Mouse (Mus musculus) forebrain, embryonic 14.5 days (tissue): ENCODE data around the gene Xbp1. TPM values are rescaled to one million over a fixed set of nuclear protein-coding genes. Genes with fewer than 3 reads are reported as not detected.

ENCODE experiments used
- ATAC-seq: fragments of 200-750 bp; cut with Nextera tagmentation; 2 replicates; pipeline ENCODE4 v1.8.0; 2017; ENCODE audit warnings: mild to moderate bottlenecking, moderate library complexity
- DNase-seq: peaks from one replicate; pipeline ENCODE4 v3.0.0-alpha.2; 2015; ENCODE audit warnings: low spot score
- H3K27ac ChIP-seq: fragments of 300-500 bp; sonication (generic); 2 replicates; pipeline ENCODE4 v1.5.1; 2014; ENCODE audit warnings: low read depth, mild to moderate bottlenecking, control low read depth, low read length, moderate library complexity
- H3K27me3 ChIP-seq: fragments of 300-500 bp; sonication (generic); replicated peaks from 2 replicates; pipeline ENCODE4 v1.6.1; 2014; ENCODE audit warnings: low read length, control low read depth, mixed read lengths; ENCODE audit not compliant: control insufficient read depth, insufficient read depth
- H3K36me3 ChIP-seq: fragments of 300-500 bp; sonication (generic); 2 replicates; pipeline ENCODE4 v1.6.1; 2014; ENCODE audit warnings: low read length, control low read depth; ENCODE audit not compliant: control insufficient read depth, insufficient read depth
- H3K4me1 ChIP-seq: fragments of 300-500 bp; sonication (generic); 2 replicates; pipeline ENCODE4 v1.6.1; 2014; ENCODE audit warnings: antibody characterized with exemption, low read length, control low read depth; ENCODE audit not compliant: control insufficient read depth, insufficient read depth
- H3K4me2 ChIP-seq: fragments of 300-500 bp; sonication (generic); 2 replicates; pipeline ENCODE4 v1.6.1; 2014; ENCODE audit warnings: mild to moderate bottlenecking, control low read depth, low read length
- H3K4me3 ChIP-seq: fragments of 300-500 bp; sonication (generic); 2 replicates; pipeline ENCODE4 v1.5.1; 2014; ENCODE audit warnings: low read depth, low read length, control low read depth
- H3K9ac ChIP-seq: fragments of 300-500 bp; sonication (generic); 2 replicates; pipeline ENCODE4 v1.6.1; 2014; ENCODE audit warnings: mild to moderate bottlenecking, low read length, control low read depth, moderate library complexity
- H3K9me3 ChIP-seq: fragments of 300-500 bp; sonication (generic); replicated peaks from 2 replicates; pipeline ENCODE4 v1.6.1; 2016; ENCODE audit warnings: low read length, control low read depth, mixed read lengths; ENCODE audit not compliant: control insufficient read depth
- WGBS: fragments of 180-500 bp; shearing (Covaris S2); extraction: QIAGEN DNeasy Blood & Tissue Kit; methylation state at CpG from one replicate; pipeline ENCODE4 v1.1.7; 2014; 5-methylcytosine and 5-hydroxymethylcytosine counted together
- polyA plus RNA-seq: library from polyadenylated mRNA; unstranded; fragments of >200 nt; fragmentation: Nextera tagmentation; extraction: Ambion mirVana; gene quantifications from 2 replicates; pipeline ENCODE4 v1.2.1, GENCODE M21; 2014

Gene Xbp1
- polyA plus RNA-seq, 1 experiment from 2014 or later, result 124 TPM

DNA sequence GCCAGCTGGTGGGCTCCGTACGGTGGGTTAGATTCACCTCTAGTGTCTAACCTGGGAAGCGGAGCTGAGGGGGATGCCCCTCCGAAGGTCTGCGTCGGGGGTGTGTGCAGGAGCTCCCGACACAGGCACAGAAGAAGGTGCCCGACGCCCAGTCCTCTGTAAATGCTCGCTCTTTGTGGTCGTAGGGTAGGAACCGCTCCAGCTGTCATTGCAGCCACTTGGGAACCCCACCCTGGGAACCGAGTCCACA, 732 bp downstream of the Xbp1 start:
- DNase-seq (no peak), ATAC-seq (no peak; the same call in 1 of the 2 replicates)
- WGBS, result 0% methylated on average over 13 of the region's 13 CpGs
- Histone ChIP-seq H3K4me1 (peaks cover 5% of the 10 kb centered on the region), H3K9me3 (no peaks in the 10 kb centered on the region), H3K4me2 (peak overlapping the region; percentile 78), H3K9ac (peak overlapping the region; percentile 97), H3K27ac (peak overlapping the region; percentile 90), H3K36me3 (peaks cover 39% of the 10 kb centered on the region), H3K27me3 (no peaks in the 10 kb centered on the region), H3K4me3 (peak overlapping the region; percentile 99)

GRCm38 (mm10) chr11:5521516-5522291, 1.2 kb downstream of the Xbp1 start:
- Histone ChIP-seq H3K27ac (peak overlapping the region; percentile 90), H3K9ac (peak overlapping the region; percentile 97), H3K9me3 (no peaks in the 10 kb centered on the region), H3K4me2 (peak overlapping the region; percentile 78), H3K36me3 (peaks cover 45% of the 10 kb centered on the region), H3K4me1 (peaks cover 5% of the 10 kb centered on the region), H3K27me3 (no peaks in the 10 kb centered on the region), H3K4me3 (peak overlapping the region; percentile 99)
- peak; percentile 69 for DNase-seq
- WGBS, result under 1% methylated on average over 34 of the region's 34 CpGs
- peak; percentile 18 for ATAC-seq

- ATAC-seq (no peak), DNase-seq (no peak)
- peaks cover 5% of the 10 kb centered on the region for H3K4me1 ChIP-seq
- peak overlapping the region; percentile 78; the same call in 1 of the 2 replicates for H3K4me2 ChIP-seq
- H3K4me3 ChIP-seq, result no peak overlapping the region
- no peaks in the 10 kb centered on the region for H3K27me3 ChIP-seq
- H3K27ac ChIP-seq, result no peak overlapping the region
- WGBS, result 89% methylated on average over 11 of the region's 11 CpGs
- no peak overlapping the region for H3K9ac ChIP-seq
- peaks cover 56% of the 10 kb centered on the region for H3K36me3 ChIP-seq
- no peaks in the 10 kb centered on the region for H3K9me3 ChIP-seq
Observed at GRCm38 (mm10) chr11:5522798-5523415, 2.4 kb downstream of the Xbp1 start.

GRCm38 (mm10) chr11:5525418-5525817, 5.0 kb downstream of the Xbp1 start:
- no peaks in the 10 kb centered on the region for H3K27me3 ChIP-seq
- no peak overlapping the region for H3K9ac ChIP-seq
- H3K36me3 ChIP-seq, result peaks cover 78% of the 10 kb centered on the region
- H3K9me3 ChIP-seq, result no peaks in the 10 kb centered on the region
- 93% methylated on average over 4 of the region's 4 CpGs for WGBS
- ATAC-seq, result no peak
- no peak for DNase-seq
- H3K27ac ChIP-seq, result no peak overlapping the region
- peaks cover 5% of the 10 kb centered on the region for H3K4me1 ChIP-seq
- no peak overlapping the region for H3K4me2 ChIP-seq
- no peak overlapping the region for H3K4me3 ChIP-seq

DNA sequence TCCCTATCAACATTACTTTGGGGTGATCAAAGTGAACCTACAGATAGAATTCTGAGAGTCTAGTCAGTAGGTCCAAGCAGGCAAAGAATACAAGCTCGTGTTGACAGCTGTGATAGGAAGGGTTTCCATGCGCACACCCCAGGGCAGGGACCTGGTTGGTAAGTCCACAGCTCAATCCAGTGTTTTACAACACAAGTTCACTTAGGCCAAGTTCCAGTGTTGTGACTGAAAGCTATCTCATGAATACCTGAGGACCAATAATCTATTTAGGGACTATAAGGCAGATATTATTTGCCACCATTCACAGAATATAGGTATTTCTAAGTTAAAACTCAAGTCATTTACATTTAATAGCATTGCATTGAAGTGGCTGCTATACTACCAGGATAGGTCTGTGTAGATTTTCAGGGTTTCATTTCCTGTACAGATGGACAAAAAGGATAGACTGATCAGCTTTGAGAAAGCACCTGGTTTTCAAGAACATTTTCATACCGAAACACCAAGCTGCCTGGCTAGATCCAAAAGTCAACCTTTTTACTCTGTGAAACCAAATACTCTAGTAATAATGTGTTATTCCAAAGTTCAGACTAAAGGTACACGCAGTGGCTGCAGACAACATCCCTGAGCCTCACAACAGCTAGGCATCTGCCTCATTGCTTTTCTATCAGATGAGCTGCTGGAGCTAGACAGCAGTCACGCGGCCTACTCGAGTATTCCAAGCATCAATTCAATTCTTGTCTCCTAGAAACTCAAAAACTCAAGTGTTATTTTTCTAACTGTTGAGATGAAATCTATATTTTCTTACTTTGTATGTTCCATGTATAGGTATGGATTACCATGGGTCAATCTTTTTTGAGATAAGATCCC, 6.3 kb downstream of the Xbp1 start:
- no peak for ATAC-seq
- Histone ChIP-seq H3K9ac (no peak overlapping the region), H3K36me3 (peaks cover 92% of the 10 kb centered on the region), H3K27me3 (no peaks in the 10 kb centered on the region), H3K4me2 (no peak overlapping the region), H3K9me3 (no peaks in the 10 kb centered on the region), H3K4me1 (peaks cover 5% of the 10 kb centered on the region), H3K27ac (no peak overlapping the region), H3K4me3 (no peak overlapping the region)
- no peak for DNase-seq
- 92% methylated on average over 7 of the region's 7 CpGs for WGBS

DNA sequence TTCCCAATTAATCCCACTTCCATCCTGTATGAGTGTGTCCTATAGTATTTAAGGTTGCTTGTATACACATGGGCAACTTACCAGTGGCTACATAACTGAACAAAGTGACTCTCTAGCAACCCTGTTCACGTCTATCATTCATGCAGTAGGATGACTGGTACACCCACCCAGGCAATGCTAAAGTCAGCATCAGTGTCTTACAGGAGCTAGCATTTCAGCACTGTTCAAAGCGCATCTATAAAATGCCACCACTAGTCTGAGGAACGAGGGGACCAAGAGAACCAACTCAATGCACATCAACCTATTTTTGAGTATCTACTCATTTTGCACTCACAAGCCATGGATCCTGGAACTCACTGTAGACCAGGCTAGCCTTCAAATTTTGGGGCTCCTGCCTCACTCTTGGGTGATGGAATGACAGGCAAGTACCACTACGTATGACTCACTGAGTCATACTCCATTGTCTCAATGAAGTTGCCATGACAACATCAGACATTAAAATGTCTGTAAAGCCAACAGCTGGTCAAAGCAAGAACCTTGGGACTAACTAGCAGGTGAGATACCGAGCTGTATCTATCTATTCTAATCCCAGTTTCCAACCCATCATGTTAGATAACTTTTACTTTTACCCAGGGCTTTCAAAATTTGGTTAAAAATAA, 7.5 kb downstream of the Xbp1 start:
- H3K36me3 ChIP-seq, result peaks cover 96% of the 10 kb centered on the region
- no peak for DNase-seq
- WGBS, result 81% methylated on average over 5 of the region's 5 CpGs

GRCm38 (mm10) chr11:5528841-5529240, 8.4 kb downstream of the Xbp1 start:
- H3K4me1 ChIP-seq, result no peaks in the 10 kb centered on the region
- DNase-seq, result peak; percentile 19
- no peak for ATAC-seq
- no peaks in the 10 kb centered on the region for H3K27me3 ChIP-seq
- WGBS, result 55% methylated on average over 5 of the region's 5 CpGs
- H3K36me3 ChIP-seq, result peaks cover 96% of the 10 kb centered on the region
- no peaks in the 10 kb centered on the region for H3K9me3 ChIP-seq
- H3K4me2 ChIP-seq, result no peak overlapping the region
- H3K4me3 ChIP-seq, result no peak overlapping the region
- no peak overlapping the region for H3K9ac ChIP-seq
- no peak overlapping the region for H3K27ac ChIP-seq

More for the DNA sequence above, 7.5 kb downstream of the Xbp1 start:
- Histone ChIP-seq H3K9me3 (no peaks in the 10 kb centered on the region), H3K4me1 (no peaks in the 10 kb centered on the region), H3K27me3 (no peaks in the 10 kb centered on the region), H3K27ac (no peak overlapping the region), H3K4me3 (no peak overlapping the region), H3K9ac (no peak overlapping the region), H3K4me2 (no peak overlapping the region)
- ATAC-seq, result no peak

GRCm38 (mm10) chr11:5530172-5530571, 9.7 kb downstream of the Xbp1 start:
- Histone ChIP-seq H3K27ac (no peak overlapping the region), H3K27me3 (no peaks in the 10 kb centered on the region), H3K9ac (no peak overlapping the region), H3K36me3 (peaks cover 96% of the 10 kb centered on the region), H3K4me2 (no peak overlapping the region), H3K9me3 (no peaks in the 10 kb centered on the region), H3K4me3 (no peak overlapping the region), H3K4me1 (no peaks in the 10 kb centered on the region)
- ATAC-seq (no peak), DNase-seq (no peak)
- 81% methylated on average over 5 of the region's 5 CpGs for WGBS
